Mouse (Mus musculus) c-Kit-negative CD71-positive TER-119-positive erythroid progenitor cells, embryonic 14.5 days (primary cell): ENCODE data around the gene Ddx39.

Experiments used
- DNase-seq: peaks from one replicate; pipeline ENCODE4 v3.0.0-alpha.2; 2013; ENCODE audit warnings: low read depth, low spot score

Gene Ddx39

GRCm38 (mm10) chr8:83737346-83737745 lies 22.4 kb downstream of the Ddx39 start:
- no peak for DNase-seq

- DNase-seq: no peak
These were observed 23.0 kb downstream of the Ddx39 start for GRCm38 (mm10) chr8:83737852-83738562.

GRCm38 (mm10) chr8:83738949-83739710 lies 24.2 kb downstream of the Ddx39 start:
- DNase-seq: no peak

- no peak for DNase-seq
These were observed 24.9 kb downstream of the Ddx39 start for GRCm38 (mm10) chr8:83739711-83740468.

- no peak for DNase-seq
These were observed 25.6 kb downstream of the Ddx39 start for GRCm38 (mm10) chr8:83740586-83740975.

DNA sequence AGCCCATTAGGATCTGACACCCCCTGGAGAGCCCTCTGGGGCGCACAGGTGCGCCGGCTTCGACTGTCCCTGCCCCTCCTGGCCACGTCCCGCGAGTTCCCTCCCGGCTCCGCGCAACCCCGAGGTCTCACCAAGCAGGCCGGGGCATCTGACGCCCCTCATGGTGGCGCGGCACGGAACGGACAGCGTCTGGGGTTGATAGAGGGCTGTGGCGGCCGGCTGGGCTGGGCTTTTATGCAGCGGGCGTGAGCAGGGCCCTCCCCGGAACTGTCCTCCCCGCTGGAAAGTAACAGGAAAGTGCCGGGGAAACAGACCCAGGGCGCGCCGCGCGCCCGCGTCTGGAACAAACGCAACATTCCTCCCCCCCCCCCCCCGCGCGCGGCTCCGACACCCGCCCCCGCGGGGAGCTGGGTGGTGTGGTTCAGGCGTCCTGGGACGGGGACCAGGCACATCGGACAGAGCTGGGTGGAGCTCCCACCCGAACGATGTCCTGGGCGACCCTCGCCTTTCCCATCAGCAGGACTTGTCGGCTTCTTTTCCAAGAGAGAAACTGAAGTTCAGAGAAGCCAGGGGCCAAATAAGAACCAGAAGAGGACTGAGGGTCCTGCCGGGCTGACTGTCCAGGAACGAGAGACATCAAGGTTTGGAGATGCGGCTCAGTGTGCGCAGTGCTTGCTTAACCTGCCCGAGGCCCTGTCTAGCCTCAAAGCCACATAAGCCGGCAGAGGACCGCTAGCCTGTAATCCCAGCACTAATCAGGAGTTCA lies 26.2 kb downstream of the Ddx39 start, which contains the start of gene Adgre5:
Gene Adgre5 (minus strand): TSS at position 351 of the 766 bp plus-strand sequence.
- no peak for DNase-seq

DNA sequence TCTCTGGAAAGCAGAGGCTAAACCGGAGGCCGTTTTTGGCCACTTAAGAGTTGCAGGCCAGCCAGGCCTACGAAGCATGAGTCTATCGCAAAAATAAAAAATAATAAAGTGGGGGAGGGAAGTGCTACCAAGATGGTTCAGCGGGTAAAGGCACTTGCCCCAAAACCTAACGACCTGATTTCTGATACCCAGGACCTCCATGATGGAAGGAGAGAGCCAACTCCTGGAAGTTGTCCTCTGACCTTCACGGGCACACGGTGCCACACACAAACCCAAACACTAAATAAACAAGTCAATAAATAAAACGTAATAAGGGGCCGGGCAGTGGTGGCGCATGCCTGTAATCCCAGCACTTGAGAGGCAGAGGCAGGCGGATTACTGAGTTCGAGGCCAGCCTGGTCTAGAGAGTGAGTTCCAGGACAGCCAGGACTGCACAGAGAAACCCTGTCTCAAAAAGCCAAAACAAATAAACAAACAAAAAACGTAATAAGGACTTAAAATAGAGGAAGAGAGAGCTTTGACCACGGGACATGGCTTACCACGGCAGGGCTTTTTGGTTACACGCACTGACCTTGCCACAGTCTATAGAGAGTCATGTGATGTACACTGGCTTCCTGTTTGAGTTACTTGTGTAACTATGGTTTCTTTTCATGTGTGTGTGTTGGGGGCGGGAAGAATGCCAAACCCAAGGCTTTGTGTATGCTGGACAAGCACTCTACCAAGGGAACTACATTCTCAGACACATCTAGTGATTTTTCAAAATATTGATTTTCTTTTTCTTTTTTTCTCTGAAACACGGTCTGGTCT lies 27.1 kb downstream of the Ddx39 start:
- DNase-seq: no peak

GRCm38 (mm10) chr8:83742968-83743367 lies 28.0 kb downstream of the Ddx39 start:
- DNase-seq: no peak

DNA sequence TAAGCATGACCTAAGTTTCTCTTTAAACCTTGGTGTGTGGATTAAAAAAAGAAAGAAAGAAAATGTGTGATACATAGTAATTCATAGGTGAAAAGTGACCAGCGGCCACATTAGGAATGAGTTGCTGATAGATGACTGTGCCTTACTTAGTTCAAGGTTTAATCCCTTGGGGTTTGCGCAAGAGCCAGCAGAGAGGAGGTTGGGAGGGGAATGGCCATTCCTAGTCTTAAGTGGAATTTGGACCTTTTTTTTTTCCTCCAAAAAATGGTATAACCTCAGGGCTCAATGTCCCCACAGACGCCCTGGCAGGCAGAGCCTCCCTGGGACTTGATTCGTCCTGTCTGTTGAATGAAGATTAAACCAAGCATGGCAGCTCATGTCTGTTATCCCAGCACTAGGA lies 29.1 kb downstream of the Ddx39 start:
- DNase-seq: no peak

GRCm38 (mm10) chr8:83747661-83748346 lies 32.8 kb downstream of the Ddx39 start:
- no peak for DNase-seq

DNA sequence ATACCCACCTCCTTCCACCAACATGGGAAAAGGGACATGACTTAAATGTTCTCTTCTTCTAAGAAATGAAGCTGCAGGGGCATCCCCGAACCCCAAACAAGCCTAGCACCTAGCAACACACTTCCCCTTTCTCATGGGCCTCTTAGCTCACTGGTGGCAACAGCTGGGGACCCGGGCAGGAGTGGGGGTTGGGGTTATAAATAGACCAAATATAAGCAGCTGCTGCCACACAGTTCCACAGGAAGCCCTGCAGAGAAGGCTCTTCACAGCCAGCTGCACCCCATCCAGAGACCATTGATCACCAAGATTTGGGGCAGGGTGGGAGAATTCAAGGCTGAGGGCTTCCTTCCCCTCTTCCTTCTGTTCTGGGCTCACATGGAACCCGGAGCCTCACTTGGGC lies 33.7 kb downstream of the Ddx39 start:
- no peak for DNase-seq

DNA sequence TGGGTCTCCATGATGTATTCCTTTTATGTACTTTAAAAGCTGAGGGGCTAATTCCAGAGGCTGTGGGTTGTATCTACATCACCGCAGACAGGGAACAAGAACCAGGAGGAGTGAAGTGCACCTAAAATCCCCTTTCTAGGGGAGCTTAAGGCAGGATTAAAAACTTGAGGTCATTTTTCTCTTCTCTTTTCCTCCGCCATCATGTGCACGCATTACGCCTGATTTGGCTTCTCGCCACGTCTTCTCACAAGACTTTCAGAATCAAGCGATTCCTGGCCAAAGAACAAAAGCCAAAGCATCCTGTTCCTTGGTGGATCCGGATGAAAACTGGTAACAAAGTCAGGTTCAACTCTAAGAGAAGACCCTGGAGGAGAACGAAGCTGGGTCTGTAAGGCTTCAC lies 34.3 kb downstream of the Ddx39 start:
- no peak for DNase-seq

DNA sequence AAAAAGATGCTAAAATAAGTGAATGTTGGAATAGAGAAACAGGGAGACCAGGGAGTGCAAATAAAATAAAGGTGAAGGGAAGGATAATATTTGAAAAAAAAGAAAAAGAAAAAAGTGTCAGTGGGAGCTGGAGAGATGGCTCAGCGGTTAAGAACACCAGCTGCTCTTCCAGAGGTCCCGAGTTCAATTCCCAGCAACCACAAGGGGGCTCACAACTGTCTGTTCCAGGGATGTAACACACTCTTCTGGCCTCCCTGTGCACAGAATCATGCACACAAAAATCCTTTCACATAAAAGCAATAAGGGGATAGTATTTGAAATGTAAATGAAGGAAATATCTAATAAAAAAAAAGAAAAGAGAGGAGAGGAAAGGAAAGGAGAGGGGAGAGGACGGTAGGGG lies 39.2 kb downstream of the Ddx39 start:
- DNase-seq: no peak

- DNase-seq: no peak
These were observed 41.3 kb downstream of the Ddx39 start for GRCm38 (mm10) chr8:83756273-83756672.

GRCm38 (mm10) chr8:83757084-83757607 lies 42.2 kb downstream of the Ddx39 start:
- no peak for DNase-seq

- DNase-seq: no peak
These were observed 43.3 kb downstream of the Ddx39 start for GRCm38 (mm10) chr8:83758298-83758697.

DNA sequence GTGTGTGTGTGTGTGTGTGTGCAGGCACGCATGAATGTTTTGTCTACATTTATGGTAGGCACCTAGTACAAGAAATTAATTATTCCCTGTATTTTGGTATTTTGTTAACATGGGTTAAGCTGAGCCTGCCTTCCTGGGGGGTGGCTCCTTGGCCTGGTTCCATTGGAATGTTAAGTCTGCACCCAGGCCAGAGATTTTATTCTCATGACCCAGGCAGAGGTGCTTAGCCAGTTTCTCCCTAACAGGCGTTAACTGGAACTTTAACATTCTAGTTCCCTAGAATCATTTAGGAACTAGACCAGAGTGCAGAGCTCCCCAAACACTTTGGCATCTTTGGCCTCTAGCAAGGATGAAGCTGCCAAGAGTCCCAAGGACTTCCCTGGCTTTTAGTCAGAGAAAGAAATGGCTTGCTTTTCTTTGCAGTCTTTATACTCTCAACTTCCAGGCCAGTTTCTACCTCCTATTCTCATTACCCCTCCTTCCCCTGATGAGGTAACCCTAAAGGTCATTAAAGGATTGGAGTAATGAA lies 44.3 kb downstream of the Ddx39 start:
- DNase-seq: no peak

DNA sequence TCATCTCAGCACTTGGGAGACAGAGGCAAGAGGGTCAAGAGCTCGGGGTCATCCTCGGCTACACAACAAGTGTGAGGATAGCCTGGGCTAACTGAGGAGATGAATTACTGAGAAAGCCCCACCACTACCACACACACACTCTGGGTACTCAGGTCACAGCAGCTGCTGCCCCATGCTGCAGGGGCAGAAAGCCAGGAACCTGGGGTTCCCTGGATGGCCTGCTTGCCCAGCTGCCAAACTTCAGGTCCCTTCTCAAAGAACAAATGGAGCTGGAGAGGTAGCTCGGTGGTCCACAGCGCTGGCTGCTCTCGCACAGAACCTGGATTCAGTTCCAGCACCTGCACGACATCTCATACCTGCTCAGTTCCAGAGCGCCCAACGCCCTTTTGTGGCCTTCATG lies 49.1 kb downstream of the Ddx39 start:
- DNase-seq: no peak

DNA sequence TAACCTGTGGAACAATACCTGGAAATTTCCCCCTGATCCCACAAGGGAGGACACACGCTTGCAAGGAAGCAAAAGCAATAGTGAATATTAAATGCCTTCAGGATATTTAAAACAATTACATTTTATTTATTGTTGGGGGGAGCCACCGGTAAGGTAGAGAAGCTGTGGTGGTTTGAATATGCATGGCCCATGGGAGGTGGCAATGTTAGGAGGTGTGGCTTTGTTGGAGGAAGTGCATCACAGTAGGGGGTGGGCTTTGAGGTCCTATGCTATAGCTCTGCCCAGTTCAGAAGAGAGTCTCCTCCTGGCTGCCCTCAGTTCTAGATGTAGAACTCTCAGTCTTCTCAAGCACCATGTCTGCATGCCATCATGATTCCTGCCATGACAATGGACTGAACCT lies 49.7 kb downstream of the Ddx39 start:
- no peak for DNase-seq

DNA sequence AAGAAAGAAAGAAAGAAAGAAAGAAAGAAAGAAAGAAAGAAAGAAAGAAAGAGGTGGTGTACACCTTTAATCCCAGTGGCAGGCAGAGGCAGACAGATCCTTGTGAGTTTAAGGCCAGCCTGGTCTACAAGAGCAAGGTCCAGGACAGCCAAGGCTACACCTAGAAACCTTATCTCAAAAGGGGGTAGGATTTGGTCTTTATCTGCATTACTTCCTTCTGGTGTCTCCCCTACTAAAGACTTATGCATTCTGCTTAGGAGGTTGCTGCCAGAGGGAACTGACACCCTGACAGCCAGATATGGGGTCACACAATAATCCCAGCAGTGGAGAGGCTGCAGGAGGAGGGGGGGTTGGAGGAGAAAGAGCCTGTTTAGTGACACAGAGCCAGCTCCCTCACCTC lies 50.7 kb downstream of the Ddx39 start:
- DNase-seq: no peak
